Mouse (Mus musculus): ENCODE measurements around the gene Tmem131l. TPM values are rescaled to one million over a fixed set of nuclear protein-coding genes. Genes with fewer than 3 reads are reported as not detected.

The Tmem131l gene
- polyA plus RNA-seq, 1 experiment from 2014 or later = 35.1 TPM

- Histone ChIP-seq H3K4me2 (replicated peaks; ENCODE audit: low read depth, low read length) (no peak overlapping the region), H3K9ac (replicated peaks; ENCODE audit: low read length) (no peak overlapping the region), H3K27ac (ENCODE audit: low read length) (no peak overlapping the region), H3K27me3 (ENCODE audit: insufficient read depth, low read length) (no peaks in the 10 kb centered on the region), H3K4me1 (ENCODE audit: insufficient read depth, low read length) (peaks cover 8% of the 10 kb centered on the region; the same call in 1 of the 2 replicates), H3K9me3 (ENCODE audit: low read length) (peaks cover 10% of the 10 kb centered on the region; the same call in 1 of the 2 replicates), H3K4me3 (ENCODE audit: low read length) (no peak overlapping the region), H3K36me3 (ENCODE audit: insufficient read depth, low read length) (no peaks in the 10 kb centered on the region)
- no peak for ATAC-seq (ENCODE audit: low FRiP score, low TSS enrichment)
- WGBS = 27% methylated on average over 4 of the region's 4 CpGs
Observed at GRCm38 (mm10) chr3:84059676-84060075, 19.7 kb upstream of the Tmem131l start.

- peak overlapping the region; percentile 14; the same call in 1 of the 2 replicates for H3K4me2 ChIP-seq (replicated peaks; ENCODE audit: low read depth, low read length)
- H3K9me3 ChIP-seq (ENCODE audit: low read length) = peaks cover 10% of the 10 kb centered on the region; the same call in 1 of the 2 replicates
- no peaks in the 10 kb centered on the region for H3K36me3 ChIP-seq (ENCODE audit: insufficient read depth, low read length)
- no peak overlapping the region for H3K4me3 ChIP-seq (ENCODE audit: low read length)
- H3K27ac ChIP-seq (ENCODE audit: low read length) = no peak overlapping the region
- no peaks in the 10 kb centered on the region for H3K27me3 ChIP-seq (ENCODE audit: insufficient read depth, low read length)
- peak; percentile 63; the same call in 1 of the 2 replicates for ATAC-seq (ENCODE audit: low FRiP score, low TSS enrichment)
- 28% methylated on average over 13 of the region's 13 CpGs for WGBS
- no peak overlapping the region for H3K9ac ChIP-seq (replicated peaks; ENCODE audit: low read length)
- H3K4me1 ChIP-seq (ENCODE audit: insufficient read depth, low read length) = peaks cover 8% of the 10 kb centered on the region; the same call in 1 of the 2 replicates
Observed at GRCm38 (mm10) chr3:84059261-84059660, 19.3 kb upstream of the Tmem131l start.

GRCm38 (mm10) chr3:84048729-84049175 lies 8.8 kb upstream of the Tmem131l start:
- ATAC-seq (ENCODE audit: low FRiP score, low TSS enrichment) = peak; percentile 83
- no peak overlapping the region for H3K4me3 ChIP-seq (ENCODE audit: low read length)
- WGBS = 8% methylated on average over 9 of the region's 9 CpGs
- no peaks in the 10 kb centered on the region for H3K36me3 ChIP-seq (ENCODE audit: insufficient read depth, low read length)
- 0 out of 2 replicates have a peak overlapping the region, but pooled peaks have one; percentile 5 for H3K4me2 ChIP-seq (replicated peaks; ENCODE audit: low read depth, low read length)
- H3K4me1 ChIP-seq (ENCODE audit: insufficient read depth, low read length) = peaks cover 7% of the 10 kb centered on the region; the same call in 1 of the 2 replicates
- no peak overlapping the region for H3K27ac ChIP-seq (ENCODE audit: low read length)
- no peaks in the 10 kb centered on the region for H3K27me3 ChIP-seq (ENCODE audit: insufficient read depth, low read length)
- no peaks in the 10 kb centered on the region for H3K9me3 ChIP-seq (ENCODE audit: low read length)
- peak overlapping the region; percentile 44 for H3K9ac ChIP-seq (replicated peaks; ENCODE audit: low read length)

GRCm38 (mm10) chr3:84046206-84046605 lies 6.2 kb upstream of the Tmem131l start:
- Histone ChIP-seq H3K4me3 (ENCODE audit: low read length) (no peak overlapping the region), H3K36me3 (ENCODE audit: insufficient read depth, low read length) (no peaks in the 10 kb centered on the region), H3K9me3 (ENCODE audit: low read length) (no peaks in the 10 kb centered on the region), H3K4me2 (replicated peaks; ENCODE audit: low read depth, low read length) (no peak overlapping the region), H3K27ac (ENCODE audit: low read length) (no peak overlapping the region), H3K27me3 (ENCODE audit: insufficient read depth, low read length) (no peaks in the 10 kb centered on the region), H3K4me1 (ENCODE audit: insufficient read depth, low read length) (peaks cover 7% of the 10 kb centered on the region; the same call in 1 of the 2 replicates), H3K9ac (replicated peaks; ENCODE audit: low read length) (no peak overlapping the region)
- WGBS = 86% methylated on average over 8 of the region's 8 CpGs
- no peak for ATAC-seq (ENCODE audit: low FRiP score, low TSS enrichment)

GRCm38 (mm10) chr3:84041739-84042138 lies 1.8 kb upstream of the Tmem131l start:
- H3K27me3 ChIP-seq (ENCODE audit: insufficient read depth, low read length) = no peaks in the 10 kb centered on the region
- H3K9ac ChIP-seq (replicated peaks; ENCODE audit: low read length) = no peak overlapping the region
- 80% methylated on average over 8 of the region's 8 CpGs for WGBS
- no peaks in the 10 kb centered on the region for H3K36me3 ChIP-seq (ENCODE audit: insufficient read depth, low read length)
- no peak overlapping the region for H3K4me3 ChIP-seq (ENCODE audit: low read length)
- no peak overlapping the region for H3K27ac ChIP-seq (ENCODE audit: low read length)
- H3K4me1 ChIP-seq (ENCODE audit: insufficient read depth, low read length) = peaks cover 12% of the 10 kb centered on the region
- H3K9me3 ChIP-seq (ENCODE audit: low read length) = no peaks in the 10 kb centered on the region
- H3K4me2 ChIP-seq (replicated peaks; ENCODE audit: low read depth, low read length) = no peak overlapping the region
- no peak for ATAC-seq (ENCODE audit: low FRiP score, low TSS enrichment)

- peak overlapping the region; percentile 96 for H3K4me2 ChIP-seq (replicated peaks; ENCODE audit: low read depth, low read length)
- peak; percentile 68 for ATAC-seq (ENCODE audit: low FRiP score, low TSS enrichment)
- WGBS = 3% methylated on average over 23 of the region's 23 CpGs
Observed at GRCm38 (mm10) chr3:84040476-84041082, 604 bp upstream of the Tmem131l start.

GRCm38 (mm10) chr3:84038981-84039645 lies 862 bp downstream of the Tmem131l start:
- Histone ChIP-seq H3K36me3 (ENCODE audit: insufficient read depth, low read length) (no peaks in the 10 kb centered on the region), H3K4me2 (replicated peaks; ENCODE audit: low read depth, low read length) (peak overlapping the region; percentile 96), H3K4me3 (ENCODE audit: low read length) (peak overlapping the region; percentile 86), H3K27me3 (ENCODE audit: insufficient read depth, low read length) (no peaks in the 10 kb centered on the region), H3K27ac (ENCODE audit: low read length) (peak overlapping the region; percentile 92), H3K9me3 (ENCODE audit: low read length) (no peaks in the 10 kb centered on the region), H3K4me1 (ENCODE audit: insufficient read depth, low read length) (peaks cover 12% of the 10 kb centered on the region), H3K9ac (replicated peaks; ENCODE audit: low read length) (peak overlapping the region; percentile 90)
- ATAC-seq (ENCODE audit: low FRiP score, low TSS enrichment) = peak; percentile 66
- WGBS = under 1% methylated on average over 42 of the region's 42 CpGs

More at GRCm38 (mm10) chr3:84040476-84041082, 604 bp upstream of the Tmem131l start:
- no peaks in the 10 kb centered on the region for H3K27me3 ChIP-seq (ENCODE audit: insufficient read depth, low read length)
- H3K27ac ChIP-seq (ENCODE audit: low read length) = peak overlapping the region; percentile 92
- H3K9ac ChIP-seq (replicated peaks; ENCODE audit: low read length) = peak overlapping the region; percentile 75
- H3K4me1 ChIP-seq (ENCODE audit: insufficient read depth, low read length) = peaks cover 12% of the 10 kb centered on the region
- peak overlapping the region; percentile 86 for H3K4me3 ChIP-seq (ENCODE audit: low read length)
- no peaks in the 10 kb centered on the region for H3K36me3 ChIP-seq (ENCODE audit: insufficient read depth, low read length)
- no peaks in the 10 kb centered on the region for H3K9me3 ChIP-seq (ENCODE audit: low read length)

- peak overlapping the region; percentile 96 for H3K4me2 ChIP-seq (replicated peaks; ENCODE audit: low read depth, low read length)
- H3K27me3 ChIP-seq (ENCODE audit: insufficient read depth, low read length) = no peaks in the 10 kb centered on the region
- H3K4me3 ChIP-seq (ENCODE audit: low read length) = peak overlapping the region; percentile 86
- no peak overlapping the region for H3K27ac ChIP-seq (ENCODE audit: low read length)
- no peaks in the 10 kb centered on the region for H3K9me3 ChIP-seq (ENCODE audit: low read length)
- H3K9ac ChIP-seq (replicated peaks; ENCODE audit: low read length) = no peak overlapping the region; the same call in 1 of the 2 replicates
- peaks cover 12% of the 10 kb centered on the region for H3K4me1 ChIP-seq (ENCODE audit: insufficient read depth, low read length)
- no peaks in the 10 kb centered on the region for H3K36me3 ChIP-seq (ENCODE audit: insufficient read depth, low read length)
- WGBS = 29% methylated on average over 1 of the region's 1 CpGs
- ATAC-seq (ENCODE audit: low FRiP score, low TSS enrichment) = no peak
Observed at GRCm38 (mm10) chr3:84038126-84038525, 1.8 kb downstream of the Tmem131l start.

GRCm38 (mm10) chr3:84037536-84037935 lies 2.4 kb downstream of the Tmem131l start:
- H3K9me3 ChIP-seq (ENCODE audit: low read length) = no peaks in the 10 kb centered on the region
- H3K36me3 ChIP-seq (ENCODE audit: insufficient read depth, low read length) = no peaks in the 10 kb centered on the region
- H3K4me3 ChIP-seq (ENCODE audit: low read length) = no peak overlapping the region
- H3K4me2 ChIP-seq (replicated peaks; ENCODE audit: low read depth, low read length) = peak overlapping the region; percentile 96; the same call in 1 of the 2 replicates
- no peak overlapping the region for H3K9ac ChIP-seq (replicated peaks; ENCODE audit: low read length)
- 85% methylated on average over 3 of the region's 3 CpGs for WGBS
- peaks cover 12% of the 10 kb centered on the region for H3K4me1 ChIP-seq (ENCODE audit: insufficient read depth, low read length)
- no peak for ATAC-seq (ENCODE audit: low FRiP score, low TSS enrichment)
- H3K27me3 ChIP-seq (ENCODE audit: insufficient read depth, low read length) = no peaks in the 10 kb centered on the region
- no peak overlapping the region for H3K27ac ChIP-seq (ENCODE audit: low read length)

GRCm38 (mm10) chr3:84036866-84037265 lies 3.1 kb downstream of the Tmem131l start:
- no peaks in the 10 kb centered on the region for H3K27me3 ChIP-seq (ENCODE audit: insufficient read depth, low read length)
- ATAC-seq (ENCODE audit: low FRiP score, low TSS enrichment) = no peak
- peaks cover 12% of the 10 kb centered on the region for H3K4me1 ChIP-seq (ENCODE audit: insufficient read depth, low read length)
- H3K4me3 ChIP-seq (ENCODE audit: low read length) = no peak overlapping the region
- no peak overlapping the region for H3K27ac ChIP-seq (ENCODE audit: low read length)
- H3K9ac ChIP-seq (replicated peaks; ENCODE audit: low read length) = no peak overlapping the region
- no peak overlapping the region for H3K4me2 ChIP-seq (replicated peaks; ENCODE audit: low read depth, low read length)
- WGBS = 94% methylated on average over 4 of the region's 4 CpGs
- H3K36me3 ChIP-seq (ENCODE audit: insufficient read depth, low read length) = no peaks in the 10 kb centered on the region
- H3K9me3 ChIP-seq (ENCODE audit: low read length) = no peaks in the 10 kb centered on the region

Data from kidney, embryonic 16.5 days (tissue).